8 mouse cellular contexts compared by ENCODE assay signal in genomic region chr3:103915509-103915896, GRCm38 (mm10). TPM values are rescaled to one million over a fixed set of nuclear protein-coding genes. Genes with fewer than 3 reads are reported as not detected.
DNase-seq lines count a peak whose midpoint lies in the region; ATAC-seq and TF ChIP-seq lines count a peak whose summit lies in the region.

No protein-coding gene starts in this region.

- peak overlapping the region; percentile 81 for H3K4me2 ChIP-seq in heart, embryonic 13.5 days
- peak overlapping the region; percentile 68 for H3K4me2 ChIP-seq in hindbrain, embryonic 11.5 days (replicated peaks; ENCODE audit: low read depth, low read length)
- H3K4me2 ChIP-seq in midbrain, embryonic 13.5 days (replicated peaks) = peak overlapping the region; percentile 80

- H3K9me3 ChIP-seq in heart, embryonic 13.5 days = no peaks in the 10 kb centered on the region
- H3K9me3 ChIP-seq in MEL (replicated peaks; ENCODE audit: insufficient read depth, low read length) = no peaks in the 10 kb centered on the region
- H3K9me3 ChIP-seq in hindbrain, embryonic 11.5 days (ENCODE audit: control insufficient read depth, low read length) = no peaks in the 10 kb centered on the region
- no peaks in the 10 kb centered on the region for H3K9me3 ChIP-seq in midbrain, embryonic 13.5 days

- peaks cover 7% of the 10 kb centered on the region; the same call in 1 of the 2 replicates for H3K36me3 ChIP-seq in heart, embryonic 13.5 days
- peaks cover 0 to 21% of the 10 kb centered on the region in 2 experiments; a peak in 3 of 4 replicates for H3K36me3 ChIP-seq in MEL (ENCODE audit: control insufficient read depth in 1 of 2, insufficient read depth in 2 of 2, low read length in 2 of 2)
- no peaks in the 10 kb centered on the region for H3K36me3 ChIP-seq in hindbrain, embryonic 11.5 days (ENCODE audit: control insufficient read depth, insufficient read depth, low read length)
- 0 out of 2 replicates have a peak, but pooled peaks cover 3% of the 10 kb centered on the region for H3K36me3 ChIP-seq in midbrain, embryonic 13.5 days

- no peaks in the 10 kb centered on the region for H3K27me3 ChIP-seq in heart, embryonic 13.5 days (replicated peaks)
- no peaks in the 10 kb centered on the region for H3K27me3 ChIP-seq in MEL (ENCODE audit: control insufficient read depth in 1 of 2, insufficient read depth in 2 of 2, low read length in 2 of 2)
- H3K27me3 ChIP-seq in hindbrain, embryonic 11.5 days (ENCODE audit: control insufficient read depth, insufficient read depth, low read length) = no peaks in the 10 kb centered on the region
- H3K27me3 ChIP-seq in midbrain, embryonic 13.5 days = no peaks in the 10 kb centered on the region

- H3K27ac ChIP-seq in heart, embryonic 13.5 days (replicated peaks) = peak overlapping the region; percentile 92
- peak overlapping the region; percentile 84 for H3K27ac ChIP-seq in MEL (ENCODE audit: control insufficient read depth, low read depth, low read length)
- H3K27ac ChIP-seq in hindbrain, embryonic 11.5 days (ENCODE audit: low read depth, low read length) = no peak overlapping the region
- 0 out of 2 replicates have a peak overlapping the region, but pooled peaks have one; percentile 95 for H3K27ac ChIP-seq in midbrain, embryonic 13.5 days

- no peak for DNase-seq in heart, postnatal 14 days
- peak; percentile 63 for DNase-seq in MEL (ENCODE audit: low read depth, low spot score)
- DNase-seq in hindbrain, embryonic 11.5 days (ENCODE audit: low spot score) = no peak
- no peak for DNase-seq in left cerebral cortex, postnatal 10 days (ENCODE audit: extremely low spot score in 1 of 2, low spot score in 2 of 2)

- peak overlapping the region; percentile 90 for H3K4me3 ChIP-seq in heart, embryonic 13.5 days
- peak overlapping the region; percentile 93 to 98 for H3K4me3 ChIP-seq in MEL (ENCODE audit: control insufficient read depth in 1 of 2, insufficient read depth in 1 of 2, low read depth in 2 of 2, low read length in 2 of 2)
- H3K4me3 ChIP-seq in hindbrain, embryonic 11.5 days (ENCODE audit: low read depth, low read length) = peak overlapping the region; percentile 91
- H3K4me3 ChIP-seq in midbrain, embryonic 13.5 days (replicated peaks) = peak overlapping the region; percentile 97

- intact Hi-C loops in heart, postnatal 14 days (cut with DNase I) = loop anchor here (2.0 to 10.0 kb wide), 2 partner anchors 53 to 299 kb away; partner anchors contain the start of gene Phtf1
- intact Hi-C loops in left cerebral cortex, postnatal 10 days (cut with DNase I) = loop anchor here (2.0 kb wide), 1 partner anchor 53 kb away; the partner anchor contains the start of gene Phtf1

- TF ChIP-seq EP300 in MEL (IDR thresholded peaks at IDR 0.05; ENCODE audit: low read depth in 1 of 2, low read length in 2 of 2) = no peak

- WGBS in heart, embryonic 13.5 days = 3% methylated on average over 7 of the region's 7 CpGs
- WGBS in hindbrain, embryonic 11.5 days = 9% methylated on average over 7 of the region's 7 CpGs
- 8% methylated on average over 7 of the region's 7 CpGs for WGBS in midbrain, embryonic 13.5 days

- TF ChIP-seq CTCF in MEL (IDR thresholded peaks at IDR 0.05 in 2 of 3, conservative IDR thresholded peaks at IDR 0.05 in 1 of 3; ENCODE audit: control insufficient read depth in 1 of 3, insufficient read depth in 1 of 3, low read depth in 2 of 3, low read length in 3 of 3, poor library complexity in 1 of 3, severe bottlenecking in 1 of 3) = no peak

- peaks cover 25% of the 10 kb centered on the region for H3K4me1 ChIP-seq in heart, embryonic 13.5 days
- peaks cover 3 to 9% of the 10 kb centered on the region in 2 experiments; a peak in 3 of 4 replicates for H3K4me1 ChIP-seq in MEL (ENCODE audit: control insufficient read depth in 1 of 2, insufficient read depth in 2 of 2, low read length in 2 of 2)
- peaks cover 2% of the 10 kb centered on the region; the same call in 1 of the 2 replicates for H3K4me1 ChIP-seq in hindbrain, embryonic 11.5 days (replicated peaks; ENCODE audit: control insufficient read depth, insufficient read depth, low read length)
- peaks cover 25% of the 10 kb centered on the region for H3K4me1 ChIP-seq in midbrain, embryonic 13.5 days (replicated peaks)

- peaks cover 38% of the 10 kb centered on the region for H3K79me2 ChIP-seq in MEL (ENCODE audit: control insufficient read depth, insufficient read depth, low read length, poor library complexity)

- no peak for ATAC-seq in heart, embryonic 13.5 days (ENCODE audit: extremely low read depth, insufficient number of reproducible peaks, low FRiP score, low TSS enrichment)
- ATAC-seq in hindbrain, embryonic 11.5 days (ENCODE audit: low FRiP score) = no peak
- ATAC-seq in midbrain, embryonic 13.5 days = no peak
- ATAC-seq in megakaryocyte-erythroid progenitor cell, adult 5-6 weeks (replicated peaks; ENCODE audit: low FRiP score, low TSS enrichment, poor library complexity, severe bottlenecking) = no peak
- no peak for ATAC-seq in monocyte, adult 5-6 weeks (replicated peaks; ENCODE audit: insufficient number of reproducible peaks, low FRiP score, low TSS enrichment, poor library complexity, severe bottlenecking)

- H3K9ac ChIP-seq in heart, embryonic 13.5 days = peak overlapping the region; percentile 98
- peak overlapping the region; percentile 95 for H3K9ac ChIP-seq in MEL (ENCODE audit: control insufficient read depth, low read depth, low read length, poor library complexity, severe bottlenecking)
- peak overlapping the region; percentile 95 for H3K9ac ChIP-seq in hindbrain, embryonic 11.5 days (ENCODE audit: low read depth, low read length)
- H3K9ac ChIP-seq in midbrain, embryonic 13.5 days (replicated peaks) = peak overlapping the region; percentile 96

- TF ChIP-seq RAD21 in MEL (IDR thresholded peaks at IDR 0.05; ENCODE audit: low read depth, low read length) = no peak

- TF ChIP-seq POLR2A in MEL (IDR thresholded peaks at IDR 0.05; ENCODE audit: control insufficient read depth in 1 of 2, insufficient read depth in 1 of 2, low read depth in 1 of 2, low read length in 2 of 2, poor library complexity in 1 of 2) = no peak

TF ChIP-seq in MEL, 35 proteins besides CTCF, POLR2A, EP300 and RAD21 (continues in another document):
- TF ChIP-seq GATA1 (IDR thresholded peaks at IDR 0.05; ENCODE audit: low read depth, low read length) (peak; percentile 74), TBP (IDR thresholded peaks at IDR 0.05; ENCODE audit: low read depth, low read length) (0 out of 2 replicates have a peak, but pooled peaks have one; percentile 19), POLR2AphosphoS2 (IDR thresholded peaks at IDR 0.05; ENCODE audit: low read length) (no peak), GABPA (IDR thresholded peaks at IDR 0.05; ENCODE audit: low read depth, low read length) (no peak), MXI1 (IDR thresholded peaks at IDR 0.05; ENCODE audit: low read depth, low read length) (0 out of 2 replicates have a peak, but pooled peaks have one; percentile 50), MYC (IDR thresholded peaks at IDR 0.05; ENCODE audit: low read depth, low read length) (no peak), SIN3A (IDR thresholded peaks at IDR 0.05; ENCODE audit: low read length) (peak; percentile 56; the same call in 1 of the 2 replicates), NRF1 (IDR thresholded peaks at IDR 0.05; ENCODE audit: insufficient read depth, low read depth, low read length, poor library complexity, severe bottlenecking) (no peak)

RNA-seq across cellular contexts. Expression of gene Rsbn1, which starts 1.6 kb away (rescaled TPM):
- polyA plus RNA-seq in heart, embryonic 13.5 days (2015; fragmentation: Nextera tagmentation; extraction: Ambion mirVana) = 5.2 and 5.5 TPM in 2 replicates
- total RNA-seq in heart, postnatal 14 days (2021) = 1 to 10 TPM; 9.8 to 9.9 TPM
- total RNA-seq in MEL (2012; rRNA removed) = 10.5 and 12.2 TPM in 2 replicates
- polyA plus RNA-seq in MEL (2012; ENCODE audit: insufficient read depth in 1 of 2, insufficient read length in 2 of 2, low read depth in 1 of 2, low replicate concordance in 2 of 2, missing spikeins in 1 of 2) = 10 to 100 TPM; 10.8 to 37.3 TPM
- polyA plus RNA-seq in hindbrain, embryonic 11.5 days (2014; fragmentation: Nextera tagmentation; extraction: Ambion mirVana) = 20.0 and 22.7 TPM in 2 replicates
- polyA plus RNA-seq in midbrain, embryonic 13.5 days (2015; fragmentation: Nextera tagmentation; extraction: Ambion mirVana) = 23.8 and 24.6 TPM in 2 replicates
- total RNA-seq in left cerebral cortex, postnatal 10 days (2021) = 10 to 100 TPM; 19.0 to 19.5 TPM
- 22.9 and 25.1 TPM in 2 replicates for total RNA-seq in megakaryocyte-erythroid progenitor cell, adult 5-6 weeks (2014; fragmentation: Nextera tagmentation)
- total RNA-seq in megakaryocyte-erythroid progenitor cell, adult 5-6 weeks (2017) = 30.6 and 38.4 TPM in 2 replicates
- total RNA-seq in monocyte, adult 5-6 weeks (2017) = 39.6 to 51.5 TPM (median 41.7 TPM) in 3 replicates

RNA-seq across cellular contexts. Expression of gene Phtf1, which starts 52.4 kb away (rescaled TPM):
- polyA plus RNA-seq in heart, embryonic 13.5 days (2015; fragmentation: Nextera tagmentation; extraction: Ambion mirVana) = 13.0 and 15.1 TPM in 2 replicates
- 10 to 100 TPM; 10.1 to 11.2 TPM for total RNA-seq in heart, postnatal 14 days (2021)
- 19.7 and 20.0 TPM in 2 replicates for total RNA-seq in MEL (2012; rRNA removed)
- 10 to 100 TPM in 1 of 2 experiments, not detected in 1; 23.4 TPM for polyA plus RNA-seq in MEL (2012; ENCODE audit: insufficient read depth in 1 of 2, insufficient read length in 2 of 2, low read depth in 1 of 2, low replicate concordance in 2 of 2, missing spikeins in 1 of 2)
- polyA plus RNA-seq in hindbrain, embryonic 11.5 days (2014; fragmentation: Nextera tagmentation; extraction: Ambion mirVana) = 49.3 and 53.0 TPM in 2 replicates
- polyA plus RNA-seq in midbrain, embryonic 13.5 days (2015; fragmentation: Nextera tagmentation; extraction: Ambion mirVana) = 29.7 and 33.2 TPM in 2 replicates
- total RNA-seq in left cerebral cortex, postnatal 10 days (2021) = 10 to 100 TPM; 41.5 to 41.6 TPM
- 21.7 and 28.2 TPM in 2 replicates for total RNA-seq in megakaryocyte-erythroid progenitor cell, adult 5-6 weeks (2014; fragmentation: Nextera tagmentation)
- 32.7 and 35.5 TPM in 2 replicates for total RNA-seq in megakaryocyte-erythroid progenitor cell, adult 5-6 weeks (2017)
- 10.3 to 33.4 TPM (median 19.3 TPM) in 3 replicates for total RNA-seq in monocyte, adult 5-6 weeks (2017)

RNA-seq across cellular contexts. Expression of gene Ptpn22, which starts 55.9 kb away (rescaled TPM):
- polyA plus RNA-seq in heart, embryonic 13.5 days (2015; fragmentation: Nextera tagmentation; extraction: Ambion mirVana) = 0.76 and 0.79 TPM in 2 replicates
- 1 to 10 TPM in 1 of 2 experiments, under 1 TPM in 1; 0.84 to 2.3 TPM for total RNA-seq in heart, postnatal 14 days (2021)
- total RNA-seq in MEL (2012; rRNA removed) = 0.10 TPM in 1 of 2 replicates, not detected in the other
- polyA plus RNA-seq in MEL (2012; ENCODE audit: insufficient read depth in 1 of 2, insufficient read length in 2 of 2, low read depth in 1 of 2, low replicate concordance in 2 of 2, missing spikeins in 1 of 2) = under 1 TPM in 1 of 2 experiments, not detected in 1; 0.06 TPM
- polyA plus RNA-seq in hindbrain, embryonic 11.5 days (2014; fragmentation: Nextera tagmentation; extraction: Ambion mirVana) = 0.08 TPM in 1 of 2 replicates, not detected in the other
- 0.24 and 0.49 TPM in 2 replicates for polyA plus RNA-seq in midbrain, embryonic 13.5 days (2015; fragmentation: Nextera tagmentation; extraction: Ambion mirVana)
- 1 to 10 TPM in 1 of 2 experiments, under 1 TPM in 1; 0.61 to 1.4 TPM for total RNA-seq in left cerebral cortex, postnatal 10 days (2021)
- total RNA-seq in megakaryocyte-erythroid progenitor cell, adult 5-6 weeks (2014; fragmentation: Nextera tagmentation) = 6.7 and 15.5 TPM in 2 replicates
- total RNA-seq in megakaryocyte-erythroid progenitor cell, adult 5-6 weeks (2017) = 14.0 and 19.4 TPM in 2 replicates
- 145 to 249 TPM (median 169 TPM) in 3 replicates for total RNA-seq in monocyte, adult 5-6 weeks (2017)
